Mouse (Mus musculus) hindbrain, embryonic 13.5 days (tissue): ENCODE measurements at regions not wholly inside any gene's neighbourhood (a gene's known extent, or its start where the extent isn't known, plus 50 kb on each side); places are given as distances from the start of the nearest gene placed in this dataset.

ENCODE experiments used
- ATAC-seq: fragments of 200-750 bp; cut with Nextera tagmentation; 2 replicates; pipeline ENCODE4 v1.8.0; 2017; ENCODE audit warnings: moderate TSS enrichment; ENCODE audit not compliant: low FRiP score
- H3K27ac ChIP-seq: fragments of 300-500 bp; sonication (generic); 2 replicates; pipeline ENCODE4 v1.5.1; 2015; ENCODE audit warnings: inconsistent platforms, mild to moderate bottlenecking, moderate library complexity
- H3K27me3 ChIP-seq: fragments of 300-500 bp; sonication (generic); 2 replicates; pipeline ENCODE4 v1.6.1; 2015; ENCODE audit warnings: mild to moderate bottlenecking, inconsistent platforms
- H3K36me3 ChIP-seq: fragments of 300-500 bp; sonication (generic); 2 replicates; pipeline ENCODE4 v1.6.1; 2015; ENCODE audit warnings: mild to moderate bottlenecking, inconsistent platforms
- H3K4me1 ChIP-seq: fragments of 300-500 bp; sonication (generic); replicated peaks from 2 replicates; pipeline ENCODE4 v1.6.1; 2015; ENCODE audit warnings: inconsistent platforms
- H3K4me2 ChIP-seq: fragments of 300-500 bp; sonication (generic); 2 replicates; pipeline ENCODE4 v1.6.1; 2015; ENCODE audit warnings: inconsistent platforms, mild to moderate bottlenecking, moderate library complexity
- H3K4me3 ChIP-seq: fragments of 300-500 bp; sonication (generic); 2 replicates; pipeline ENCODE4 v1.5.1; 2015; ENCODE audit warnings: mild to moderate bottlenecking, inconsistent platforms
- H3K9ac ChIP-seq: fragments of 300-500 bp; sonication (generic); 2 replicates; pipeline ENCODE4 v1.6.1; 2015; ENCODE audit warnings: mild to moderate bottlenecking, inconsistent platforms
- H3K9me3 ChIP-seq: fragments of 300-500 bp; sonication (generic); 2 replicates; pipeline ENCODE4 v1.6.1; 2016; ENCODE audit warnings: inconsistent platforms
- WGBS: fragments of 180-500 bp; shearing (Covaris S2); methylation state at CpG from one replicate; pipeline ENCODE4 v1.1.7; 2015; 5-methylcytosine and 5-hydroxymethylcytosine counted together

DNA sequence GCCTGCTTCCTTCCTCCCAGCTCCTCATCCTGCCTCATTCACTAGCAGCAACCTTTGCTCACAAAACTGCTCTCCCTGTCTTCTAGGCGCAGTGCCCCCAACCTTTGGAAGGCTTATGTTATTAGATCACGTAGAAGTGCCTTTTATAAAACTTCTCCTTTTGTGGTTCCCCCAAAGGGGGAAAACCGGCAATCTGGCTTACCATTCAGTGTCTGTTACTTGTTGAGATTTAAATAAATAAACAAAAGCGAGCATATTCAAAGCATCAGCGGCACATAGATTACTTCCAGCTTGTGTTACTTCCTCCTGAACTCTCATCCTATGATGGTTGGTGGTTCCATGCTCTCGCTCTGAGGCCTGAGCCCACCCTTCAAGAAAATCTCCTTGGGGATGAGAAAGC, 312.5 kb downstream of the Pten start:
- H3K4me3 ChIP-seq = no peak overlapping the region
- H3K4me1 ChIP-seq = no peaks in the 10 kb centered on the region
- no peak for ATAC-seq
- H3K27me3 ChIP-seq = no peaks in the 10 kb centered on the region
- no peaks in the 10 kb centered on the region for H3K9me3 ChIP-seq
- WGBS = 73% methylated on average over 6 of the region's 6 CpGs
- H3K27ac ChIP-seq = no peak overlapping the region
- no peak overlapping the region for H3K4me2 ChIP-seq
- no peak overlapping the region for H3K9ac ChIP-seq
- no peaks in the 10 kb centered on the region for H3K36me3 ChIP-seq

GRCm38 (mm10) chr19:33072299-33072698, 315.0 kb downstream of the Pten start:
- no peak overlapping the region for H3K9ac ChIP-seq
- no peak for ATAC-seq
- H3K36me3 ChIP-seq = no peaks in the 10 kb centered on the region
- 92% methylated on average over 2 of the region's 2 CpGs for WGBS
- H3K4me1 ChIP-seq = no peaks in the 10 kb centered on the region
- H3K9me3 ChIP-seq = no peaks in the 10 kb centered on the region
- no peaks in the 10 kb centered on the region for H3K27me3 ChIP-seq
- H3K27ac ChIP-seq = no peak overlapping the region
- H3K4me3 ChIP-seq = no peak overlapping the region
- H3K4me2 ChIP-seq = no peak overlapping the region

GRCm38 (mm10) chr19:33074907-33075306, 317.2 kb downstream of the Rnls start:
- H3K4me3 ChIP-seq = no peak overlapping the region
- no peaks in the 10 kb centered on the region for H3K27me3 ChIP-seq
- no peak overlapping the region for H3K4me2 ChIP-seq
- 82% methylated on average over 4 of the region's 4 CpGs for WGBS
- ATAC-seq = no peak
- no peak overlapping the region for H3K27ac ChIP-seq
- no peaks in the 10 kb centered on the region for H3K36me3 ChIP-seq
- no peaks in the 10 kb centered on the region for H3K4me1 ChIP-seq
- H3K9ac ChIP-seq = no peak overlapping the region
- no peaks in the 10 kb centered on the region for H3K9me3 ChIP-seq

DNA sequence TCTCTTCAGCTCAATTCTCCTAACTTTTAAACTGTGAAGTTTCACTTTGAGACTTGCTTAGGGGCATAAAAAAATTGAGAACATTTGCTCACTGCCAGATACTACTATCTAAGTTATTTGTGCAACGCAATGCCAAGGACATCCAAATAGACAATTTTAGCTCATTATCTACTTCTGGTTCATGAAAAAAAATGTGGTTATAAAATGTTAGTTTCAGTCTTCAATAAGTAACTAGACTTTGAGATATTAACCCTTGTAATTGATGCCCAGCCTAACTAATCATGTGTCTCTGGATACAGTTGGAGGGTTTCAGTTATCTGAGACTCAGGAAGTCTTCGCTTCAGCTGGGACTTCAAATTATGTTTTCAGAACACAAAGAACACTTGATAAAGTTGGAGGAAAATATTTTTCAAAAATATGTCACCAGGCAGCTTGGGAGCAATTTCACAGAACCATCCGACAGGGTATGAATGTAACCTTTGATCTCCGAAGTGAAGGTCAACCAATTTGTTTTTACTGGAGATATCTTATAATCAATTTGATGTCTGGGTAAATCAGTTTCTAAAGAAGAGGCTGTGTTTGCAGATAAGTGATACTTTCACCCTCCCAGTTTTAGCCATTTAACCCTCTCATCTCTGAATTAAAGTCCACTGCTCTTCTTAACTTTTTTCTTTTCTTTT, 313.3 kb downstream of the Rnls start:
- Histone ChIP-seq H3K4me3 (no peak overlapping the region), H3K27me3 (no peaks in the 10 kb centered on the region), H3K4me1 (no peaks in the 10 kb centered on the region), H3K9ac (no peak overlapping the region), H3K4me2 (no peak overlapping the region), H3K36me3 (no peaks in the 10 kb centered on the region), H3K27ac (no peak overlapping the region), H3K9me3 (no peaks in the 10 kb centered on the region)
- 85% methylated on average over 4 of the region's 4 CpGs for whole genome bisulfite sequencing
- no peak for ATAC-seq

GRCm38 (mm10) chr19:33079959-33080358, 312.1 kb downstream of the Rnls start:
- no peak overlapping the region for H3K27ac ChIP-seq
- H3K36me3 ChIP-seq = no peaks in the 10 kb centered on the region
- no peak overlapping the region for H3K4me3 ChIP-seq
- H3K4me1 ChIP-seq = no peaks in the 10 kb centered on the region
- no peak overlapping the region for H3K9ac ChIP-seq
- no peak overlapping the region for H3K4me2 ChIP-seq
- H3K9me3 ChIP-seq = no peaks in the 10 kb centered on the region
- 78% methylated on average over 2 of the region's 2 CpGs for WGBS
- no peak for ATAC-seq
- no peaks in the 10 kb centered on the region for H3K27me3 ChIP-seq

DNA sequence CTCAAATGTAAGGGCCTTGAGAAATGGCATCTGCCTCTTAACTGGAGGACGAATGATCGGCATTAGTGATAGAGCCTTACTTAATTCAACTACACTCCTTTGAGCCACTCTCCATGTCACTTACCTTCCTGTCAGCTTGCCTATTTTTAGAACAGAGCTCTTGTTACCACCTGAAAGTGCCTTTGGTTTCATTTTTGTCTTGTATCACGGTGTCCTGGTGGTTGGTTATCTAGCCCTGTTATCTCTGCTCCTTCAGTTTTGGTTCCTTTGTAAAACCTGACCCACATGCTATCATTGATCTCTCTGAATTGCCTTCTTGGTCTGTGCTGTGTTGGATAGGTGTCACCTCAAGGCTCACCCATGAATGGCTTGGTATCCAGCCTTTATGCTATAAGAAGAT, 310.6 kb downstream of the Rnls start:
- Histone ChIP-seq H3K9me3 (no peaks in the 10 kb centered on the region), H3K4me2 (no peak overlapping the region), H3K27ac (no peak overlapping the region), H3K9ac (no peak overlapping the region), H3K4me3 (no peak overlapping the region), H3K36me3 (no peaks in the 10 kb centered on the region), H3K27me3 (no peaks in the 10 kb centered on the region), H3K4me1 (no peaks in the 10 kb centered on the region)
- WGBS = 85% methylated on average over 3 of the region's 3 CpGs
- no peak for ATAC-seq

DNA sequence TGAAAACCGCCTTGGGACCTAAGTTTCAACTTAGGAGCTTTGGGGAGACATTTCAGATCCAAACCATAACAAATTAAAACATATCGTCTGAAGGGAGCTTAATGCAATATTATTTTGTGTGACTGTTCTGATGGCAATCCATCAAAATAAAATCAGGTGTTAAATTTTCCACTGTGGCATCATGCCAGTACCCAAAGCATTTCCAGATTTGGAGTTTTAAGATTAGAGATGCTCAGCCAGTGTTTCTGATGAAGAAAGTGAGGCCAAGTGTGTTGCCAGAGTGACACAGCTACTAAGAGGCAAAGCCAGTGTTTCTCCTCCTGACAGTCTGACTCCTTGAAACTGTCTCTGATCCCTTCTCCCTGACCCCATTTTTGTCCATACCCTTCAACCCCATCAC, 308.7 kb downstream of the Rnls start:
- Histone ChIP-seq H3K9ac (no peak overlapping the region), H3K27me3 (no peaks in the 10 kb centered on the region), H3K4me3 (no peak overlapping the region), H3K27ac (no peak overlapping the region), H3K4me2 (no peak overlapping the region), H3K4me1 (no peaks in the 10 kb centered on the region), H3K36me3 (no peaks in the 10 kb centered on the region), H3K9me3 (no peaks in the 10 kb centered on the region)
- 78% methylated on average over 2 of the region's 2 CpGs for WGBS
- no peak for ATAC-seq

GRCm38 (mm10) chr19:33084683-33085082, 307.4 kb downstream of the Rnls start:
- no peak for ATAC-seq
- Histone ChIP-seq H3K36me3 (no peaks in the 10 kb centered on the region), H3K4me3 (no peak overlapping the region), H3K9me3 (no peaks in the 10 kb centered on the region), H3K4me1 (no peaks in the 10 kb centered on the region), H3K4me2 (no peak overlapping the region), H3K9ac (no peak overlapping the region), H3K27ac (no peak overlapping the region), H3K27me3 (no peaks in the 10 kb centered on the region)
- 90% methylated on average over 5 of the region's 5 CpGs for WGBS
